Mouse (Mus musculus): Measurements from ENCODE around the gene Fgfr2. TPM values are rescaled to one million over a fixed set of nuclear protein-coding genes. Genes with fewer than 3 reads are reported as not detected.

The Fgfr2 gene
- total and polyA plus RNA-seq, 2 experiments from 2014 or later = 12.1 to 32.6 TPM

GRCm38 (mm10) chr7:132882343-132882742, 240.8 kb downstream of the Fgfr2 start:
- Histone ChIP-seq H3K27me3 (ENCODE audit: insufficient read depth, low read length) (no peaks in the 10 kb centered on the region), H3K4me1 (ENCODE audit: insufficient read depth, low read length) (no peaks in the 10 kb centered on the region), H3K9me3 (ENCODE audit: low read length) (no peaks in the 10 kb centered on the region), H3K9ac (replicated peaks; ENCODE audit: low read length, poor library complexity, severe bottlenecking) (no peak overlapping the region), H3K4me2 (ENCODE audit: low read depth, low read length, poor library complexity, severe bottlenecking) (no peak overlapping the region), H3K36me3 (ENCODE audit: insufficient read depth, low read length) (peaks cover 55% of the 10 kb centered on the region), H3K4me3 (ENCODE audit: low read depth, low read length) (no peak overlapping the region), H3K27ac (ENCODE audit: low read depth, low read length) (no peak overlapping the region)
- 71% methylated on average over 2 of the region's 2 CpGs for WGBS
- peak; percentile 55 for TF ChIP-seq CTCF (IDR thresholded peaks at IDR 0.05)
- no peak for DNase-seq (ENCODE audit: low spot score)
- no peak for ATAC-seq (ENCODE audit: low FRiP score)

GRCm38 (mm10) chr7:132880276-132880675, 242.9 kb downstream of the Fgfr2 start:
- no peaks in the 10 kb centered on the region for H3K27me3 ChIP-seq (ENCODE audit: insufficient read depth, low read length)
- no peak overlapping the region for H3K9ac ChIP-seq (replicated peaks; ENCODE audit: low read length, poor library complexity, severe bottlenecking)
- H3K36me3 ChIP-seq (ENCODE audit: insufficient read depth, low read length) = peaks cover 76% of the 10 kb centered on the region
- H3K9me3 ChIP-seq (ENCODE audit: low read length) = no peaks in the 10 kb centered on the region
- TF ChIP-seq CTCF (IDR thresholded peaks at IDR 0.05) = no peak
- ATAC-seq (ENCODE audit: low FRiP score) (no peak), DNase-seq (ENCODE audit: low spot score) (no peak)
- H3K4me2 ChIP-seq (ENCODE audit: low read depth, low read length, poor library complexity, severe bottlenecking) = no peak overlapping the region
- no peak overlapping the region for H3K4me3 ChIP-seq (ENCODE audit: low read depth, low read length)
- 86% methylated on average over 1 of the region's 1 CpGs for WGBS
- H3K4me1 ChIP-seq (ENCODE audit: insufficient read depth, low read length) = no peaks in the 10 kb centered on the region
- H3K27ac ChIP-seq (ENCODE audit: low read depth, low read length) = no peak overlapping the region

- no peaks in the 10 kb centered on the region for H3K9me3 ChIP-seq (ENCODE audit: low read length)
- no peak for TF ChIP-seq CTCF (IDR thresholded peaks at IDR 0.05)
- H3K4me2 ChIP-seq (ENCODE audit: low read depth, low read length, poor library complexity, severe bottlenecking) = no peak overlapping the region
- peaks cover 75% of the 10 kb centered on the region for H3K36me3 ChIP-seq (ENCODE audit: insufficient read depth, low read length)
- H3K27ac ChIP-seq (ENCODE audit: low read depth, low read length) = no peak overlapping the region
- 95% methylated on average over 2 of the region's 2 CpGs for WGBS
- DNase-seq (ENCODE audit: low spot score) = no peak
- H3K27me3 ChIP-seq (ENCODE audit: insufficient read depth, low read length) = no peaks in the 10 kb centered on the region
- ATAC-seq (ENCODE audit: low FRiP score) = no peak
- H3K4me3 ChIP-seq (ENCODE audit: low read depth, low read length) = no peak overlapping the region
- no peak overlapping the region for H3K9ac ChIP-seq (replicated peaks; ENCODE audit: low read length, poor library complexity, severe bottlenecking)
- no peaks in the 10 kb centered on the region for H3K4me1 ChIP-seq (ENCODE audit: insufficient read depth, low read length)
These were observed 247.6 kb downstream of the Fgfr2 start for GRCm38 (mm10) chr7:132875391-132876086.

GRCm38 (mm10) chr7:132873043-132873442, 250.1 kb downstream of the Fgfr2 start:
- no peak for DNase-seq (ENCODE audit: low spot score)
- Histone ChIP-seq H3K9ac (replicated peaks; ENCODE audit: low read length, poor library complexity, severe bottlenecking) (no peak overlapping the region), H3K4me3 (ENCODE audit: low read depth, low read length) (no peak overlapping the region), H3K27ac (ENCODE audit: low read depth, low read length) (no peak overlapping the region), H3K9me3 (ENCODE audit: low read length) (no peaks in the 10 kb centered on the region), H3K36me3 (ENCODE audit: insufficient read depth, low read length) (peaks cover 66% of the 10 kb centered on the region), H3K4me1 (ENCODE audit: insufficient read depth, low read length) (no peaks in the 10 kb centered on the region), H3K27me3 (ENCODE audit: insufficient read depth, low read length) (no peaks in the 10 kb centered on the region), H3K4me2 (ENCODE audit: low read depth, low read length, poor library complexity, severe bottlenecking) (no peak overlapping the region)
- TF ChIP-seq CTCF (IDR thresholded peaks at IDR 0.05) = no peak
- WGBS = 95% methylated on average over 2 of the region's 2 CpGs
- no peak for ATAC-seq (ENCODE audit: low FRiP score)

GRCm38 (mm10) chr7:132866316-132866715, 256.8 kb downstream of the Fgfr2 start:
- 96% methylated on average over 9 of the region's 9 CpGs for WGBS
- Histone ChIP-seq H3K36me3 (ENCODE audit: insufficient read depth, low read length) (peaks cover 21% of the 10 kb centered on the region), H3K27me3 (ENCODE audit: insufficient read depth, low read length) (no peaks in the 10 kb centered on the region)

GRCm38 (mm10) chr7:132859042-132859958, 263.9 kb downstream of the Fgfr2 start, which contains the start of gene Abraxas2:
Gene Abraxas2 (plus strand): TSS chr7:132859225.
- peak within 1 kb of the TSS; percentile 73 for H3K27ac ChIP-seq (ENCODE audit: low read depth, low read length)
- no peaks in the 10 kb centered on the region for H3K36me3 ChIP-seq (ENCODE audit: insufficient read depth, low read length)
- peaks cover 8% of the 10 kb centered on the region; the same call in 1 of the 2 replicates for H3K4me1 ChIP-seq (ENCODE audit: insufficient read depth, low read length)
- H3K4me3 ChIP-seq (ENCODE audit: low read depth, low read length) = peak within 1 kb of the TSS; percentile 91
- peak; percentile 92 for ATAC-seq (ENCODE audit: low FRiP score)
- no peaks in the 10 kb centered on the region for H3K27me3 ChIP-seq (ENCODE audit: insufficient read depth, low read length)
- no peaks in the 10 kb centered on the region for H3K9me3 ChIP-seq (ENCODE audit: low read length)
- H3K9ac ChIP-seq (replicated peaks; ENCODE audit: low read length, poor library complexity, severe bottlenecking) = peak within 1 kb of the TSS; percentile 90
- TF ChIP-seq CTCF (IDR thresholded peaks at IDR 0.05) = no peak
- peak within 1 kb of the TSS; percentile 79 for H3K4me2 ChIP-seq (ENCODE audit: low read depth, low read length, poor library complexity, severe bottlenecking)
- DNase-seq (ENCODE audit: low spot score) = peak; percentile 91
- WGBS = under 1% methylated on average over 49 of the region's 53 CpGs

More at GRCm38 (mm10) chr7:132866316-132866715, 256.8 kb downstream of the Fgfr2 start:
- H3K27ac ChIP-seq (ENCODE audit: low read depth, low read length) = no peak overlapping the region
- DNase-seq (ENCODE audit: low spot score) (no peak), ATAC-seq (ENCODE audit: low FRiP score) (no peak)
- no peaks in the 10 kb centered on the region for H3K4me1 ChIP-seq (ENCODE audit: insufficient read depth, low read length)
- no peak overlapping the region for H3K4me2 ChIP-seq (ENCODE audit: low read depth, low read length, poor library complexity, severe bottlenecking)
- TF ChIP-seq CTCF (IDR thresholded peaks at IDR 0.05) = no peak
- no peak overlapping the region for H3K4me3 ChIP-seq (ENCODE audit: low read depth, low read length)
- no peaks in the 10 kb centered on the region for H3K9me3 ChIP-seq (ENCODE audit: low read length)
- H3K9ac ChIP-seq (replicated peaks; ENCODE audit: low read length, poor library complexity, severe bottlenecking) = no peak overlapping the region

Data from midbrain, postnatal 0 days (tissue).